In genomic region chr13:6153657-6154056, GRCm38 (mm10) we compare ENCODE assay signal across 16 mouse cellular contexts.
DNase-seq lines count a peak whose midpoint lies in the region; ATAC-seq and TF ChIP-seq lines count a peak whose summit lies in the region.
"Had no signal": no experiment of that assay in that cellular context is flagged by ENCODE, and none has a peak within 500 bp of the region (broad histone marks: within the 10 kb centered on the region; RNA-seq: fewer than 3 reads in every experiment).

No protein-coding gene starts in this region.

- TF ChIP-seq CTCF in lung, adult 2 months (IDR thresholded peaks at IDR 0.05; ENCODE audit: insufficient read depth, low read length) = no peak

- peak; percentile 80 for ATAC-seq in megakaryocyte progenitor cell, adult 5-6 weeks (replicated peaks; ENCODE audit: poor library complexity)
- ATAC-seq: liver, postnatal 0 days; midbrain, embryonic 13.5 days had no signal

- peak; percentile 4 for DNase-seq in adrenal gland, postnatal 14 days
- no peak for DNase-seq in adrenal gland, adult 8-10 months
- peak; percentile 4 for DNase-seq in gastrocnemius, adult 18-20 months (ENCODE audit: low spot score)
- no peak for DNase-seq in gastrocnemius, postnatal 25 days
- peak; percentile 14 for DNase-seq in lung, postnatal 10 days
- no peak for DNase-seq in lung, adult 2 months
- DNase-seq in frontal cortex, postnatal 14 days (ENCODE audit: low spot score in 2 of 2) = no peak
- DNase-seq: cerebellum, adult 9-10 months; kidney, postnatal 4 days; liver; liver, postnatal 0 days; spleen, adult 18-20 months; thymus, adult 18-20 months had no signal

- H3K4me1 ChIP-seq in lung, adult 2 months (ENCODE audit: control insufficient read depth, insufficient read depth, low read length) = no peaks in the 10 kb centered on the region

- no peak overlapping the region for H3K4me3 ChIP-seq in lung, adult 2 months (replicated peaks; ENCODE audit: extremely low read depth, low read depth, low read length)
- H3K4me3 ChIP-seq: forebrain, embryonic 12.5 days; midbrain, embryonic 13.5 days had no signal

- 53% methylated on average over 4 of the region's 4 CpGs for WGBS in lung, adult 2 months

- TF ChIP-seq POLR2A in lung, adult 2 months (IDR thresholded peaks at IDR 0.05; ENCODE audit: borderline replicate concordance, extremely low read depth, low read depth, low read length) = no peak

Comparison
In these comparisons a context has a peak if more than half of its experiments do, and no peak if none do; other contexts are left out.
1. DNase-seq: peak in adrenal gland, postnatal 14 days (single experiment), gastrocnemius, adult 18-20 months (single experiment) and lung, postnatal 10 days (single experiment); none in adrenal gland, adult 8-10 months (single experiment), gastrocnemius, postnatal 25 days (single experiment), lung, adult 2 months (single experiment) and frontal cortex, postnatal 14 days (0 of 2).